Mouse (Mus musculus) brain, embryonic 14.5 days (tissue): Measurements from ENCODE around the gene Mcf2l.

Experiments used
- CTCF ChIP-seq: fragments of 200-500 bp; IDR thresholded peaks from 2 replicates; pipeline ENCODE4 v1.5.1; 2012; ENCODE audit warnings: inconsistent platforms, mild to moderate bottlenecking, moderate library complexity, borderline replicate concordance; ENCODE audit not compliant: insufficient read depth, insufficient read length; ENCODE audit errors: extremely low read depth
- POLR2A ChIP-seq: fragments of 200-500 bp; IDR thresholded peaks from 2 replicates; pipeline ENCODE4 v1.6.1; 2012; ENCODE audit warnings: mild to moderate bottlenecking, inconsistent platforms, borderline replicate concordance; ENCODE audit not compliant: poor library complexity, insufficient read depth, insufficient read length, severe bottlenecking; ENCODE audit errors: extremely low read depth

- TF ChIP-seq CTCF (no peak), POLR2A (no peak)
Observed at GRCm38 (mm10) chr8:13019560-13019959, 146.0 kb downstream of the Mcf2l start.
